Mouse (Mus musculus) E14TG2a.4 (cell line): ENCODE data around the gene Gm49336.

ENCODE experiments used
- CTCF ChIP-seq: conservative IDR thresholded peaks from 2 replicates; pipeline ENCODE4 v1.5.1; 2014; ENCODE audit warnings: low read length
- NANOG ChIP-seq: IDR thresholded peaks from 2 replicates; pipeline ENCODE4 v1.6.1; 2014; ENCODE audit warnings: borderline replicate concordance, low read length, mixed read lengths
- POU5F1 ChIP-seq: IDR thresholded peaks from 2 replicates; pipeline ENCODE4 v1.6.1; 2014; ENCODE audit warnings: low read length, borderline replicate concordance

DNA sequence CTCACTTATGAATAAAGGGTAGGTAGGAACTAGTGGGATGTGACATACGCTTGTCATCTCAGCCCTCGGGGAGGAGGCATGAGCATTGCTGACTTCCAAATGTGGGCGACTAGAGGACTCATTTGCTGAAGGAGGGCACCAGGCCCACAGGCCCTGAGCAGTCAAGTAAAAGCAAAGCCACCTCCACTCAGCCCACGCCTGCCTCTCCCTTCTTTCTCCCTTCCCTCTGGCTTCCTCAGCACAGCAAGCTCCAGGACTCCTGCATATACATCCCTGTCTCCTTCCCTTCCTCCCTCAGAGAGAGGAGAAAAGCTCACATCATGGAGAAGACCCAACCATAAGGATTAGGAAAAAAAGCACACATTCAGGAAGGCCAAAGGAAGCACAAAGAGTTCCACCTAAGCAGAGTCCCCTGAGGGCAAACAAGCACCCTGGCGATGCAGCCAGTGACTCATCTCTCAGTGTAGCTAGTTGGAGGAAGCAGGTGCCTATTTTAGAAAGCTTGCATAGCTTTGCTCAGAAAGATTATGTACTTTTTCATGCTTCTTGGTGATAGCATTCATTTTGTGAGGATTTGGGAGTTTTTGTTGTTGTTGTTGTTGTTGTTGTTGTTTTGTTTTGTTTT is 63.0 kb downstream of the Gm49336 start:
- TF ChIP-seq CTCF = no peak
- TF ChIP-seq NANOG = no peak
- TF ChIP-seq POU5F1 = no peak
